Mouse (Mus musculus) midbrain, embryonic 12.5 days (tissue): ENCODE results near the gene Vmn2r53. TPM values are rescaled to one million over a fixed set of nuclear protein-coding genes. Genes with fewer than 3 reads are reported as not detected.
"Not testable (repeated sequence)": the region's sequence is repeated elsewhere in the genome, so short reads cannot be mapped to it uniquely, and the experiment has no call there.

Source experiments
- ATAC-seq: fragments of 200-750 bp; cut with Nextera tagmentation; 2 replicates; pipeline ENCODE4 v1.8.0; 2017; ENCODE audit warnings: low read depth, moderate TSS enrichment, moderate library complexity; ENCODE audit not compliant: low FRiP score
- H3K27ac ChIP-seq: fragments of 300-500 bp; sonication (generic); replicated peaks from 2 replicates; pipeline ENCODE4 v1.5.1; 2016; ENCODE audit warnings: mild to moderate bottlenecking
- H3K27me3 ChIP-seq: fragments of 300-500 bp; sonication (generic); 2 replicates; pipeline ENCODE4 v1.6.1; 2016; ENCODE audit warnings: mild to moderate bottlenecking
- H3K36me3 ChIP-seq: fragments of 300-500 bp; sonication (generic); 2 replicates; pipeline ENCODE4 v1.6.1; 2016
- H3K4me1 ChIP-seq: fragments of 300-500 bp; sonication (generic); 2 replicates; pipeline ENCODE4 v1.6.1; 2016
- H3K4me2 ChIP-seq: fragments of 300-500 bp; sonication (generic); replicated peaks from 2 replicates; pipeline ENCODE4 v1.6.1; 2016; ENCODE audit warnings: mild to moderate bottlenecking, moderate library complexity
- H3K4me3 ChIP-seq: fragments of 300-500 bp; sonication (generic); 2 replicates; pipeline ENCODE4 v1.5.1; 2016; ENCODE audit warnings: mild to moderate bottlenecking
- H3K9ac ChIP-seq: fragments of 300-500 bp; sonication (generic); replicated peaks from 2 replicates; pipeline ENCODE4 v1.6.1; 2016; ENCODE audit warnings: mild to moderate bottlenecking, moderate library complexity
- H3K9me3 ChIP-seq: fragments of 300-500 bp; sonication (generic); 2 replicates; pipeline ENCODE4 v1.6.1; 2016; ENCODE audit warnings: mild to moderate bottlenecking
- WGBS: fragments of 180-500 bp; shearing (Covaris S2); methylation state at CpG from one replicate; pipeline ENCODE4 v1.1.7; 2016; 5-methylcytosine and 5-hydroxymethylcytosine counted together
- polyA plus RNA-seq: library from polyadenylated mRNA; unstranded; fragments of >200 nt; fragmentation: Nextera tagmentation; extraction: Ambion mirVana; gene quantifications from 2 replicates; pipeline ENCODE4 v1.2.1, GENCODE M21; 2016

Gene Vmn2r53
- polyA plus RNA-seq = 0.01 TPM in 1 of 2 replicates, not detected in the other

- H3K4me2 ChIP-seq = no peak within 1 kb of the TSS
- no peak for ATAC-seq
Measured at GRCm38 (mm10) chr7:12608688-12609087, at the start of gene Vmn2r53. Gene Vmn2r53 (minus strand): TSS chr7:12608788.

GRCm38 (mm10) chr7:12640219-12640618 is 31.6 kb upstream of the Vmn2r53 start, which contains the start of gene Vmn2r54:
Gene Vmn2r54 (minus strand): TSS chr7:12640319.
- H3K4me2 ChIP-seq, H3K36me3 ChIP-seq, H3K9me3 ChIP-seq, H3K9ac ChIP-seq, H3K4me1 ChIP-seq, H3K4me3 ChIP-seq, H3K27ac ChIP-seq, ATAC-seq, H3K27me3 ChIP-seq: not testable (repeated sequence)
- 76% methylated on average over 3 of the region's 4 CpGs for WGBS

More at GRCm38 (mm10) chr7:12608688-12609087, at the start of gene Vmn2r53:
- Histone ChIP-seq H3K9ac (no peak within 1 kb of the TSS), H3K9me3 (peaks cover 35% of the 10 kb centered on the region), H3K36me3 (no peaks in the 10 kb centered on the region), H3K27me3 (no peaks in the 10 kb centered on the region), H3K4me3 (no peak within 1 kb of the TSS), H3K4me1 (no peaks in the 10 kb centered on the region), H3K27ac (no peak within 1 kb of the TSS)

Other genes starting within 250 kb of the Vmn2r53 start
- gene Vmn1r84, start 239.5 kb downstream of the Vmn2r53 start, polyA plus RNA-seq = not detected in 2 replicates
- gene Zfp551, start 186.0 kb downstream of the Vmn2r53 start, polyA plus RNA-seq = 5.3 and 5.4 TPM in 2 replicates
- 59.5 and 61.2 TPM in 2 replicates for gene Zfp606, start 130.5 kb downstream of the Vmn2r53 start, polyA plus RNA-seq
- gene 2900092C05Rik, start 96.3 kb downstream of the Vmn2r53 start, polyA plus RNA-seq = not detected in 2 replicates
- not detected in 2 replicates for gene Vmn2r54, start 31.5 kb upstream of the Vmn2r53 start, polyA plus RNA-seq
- gene Vmn2r55, start 76.2 kb upstream of the Vmn2r53 start, polyA plus RNA-seq = not detected in 2 replicates
- gene Vmn2r56, start 126.2 kb upstream of the Vmn2r53 start, polyA plus RNA-seq = not detected in 2 replicates
- gene Zscan18, start 194.8 kb upstream of the Vmn2r53 start, polyA plus RNA-seq = 17.5 and 17.6 TPM in 2 replicates
- gene Zfp329, start 210.1 kb upstream of the Vmn2r53 start, polyA plus RNA-seq = 27.1 and 31.6 TPM in 2 replicates
- gene Zfp110, start 226.0 kb upstream of the Vmn2r53 start, polyA plus RNA-seq = 32.3 and 34.5 TPM in 2 replicates